Mouse (Mus musculus): ENCODE results near the gene Tut1.

DNA sequence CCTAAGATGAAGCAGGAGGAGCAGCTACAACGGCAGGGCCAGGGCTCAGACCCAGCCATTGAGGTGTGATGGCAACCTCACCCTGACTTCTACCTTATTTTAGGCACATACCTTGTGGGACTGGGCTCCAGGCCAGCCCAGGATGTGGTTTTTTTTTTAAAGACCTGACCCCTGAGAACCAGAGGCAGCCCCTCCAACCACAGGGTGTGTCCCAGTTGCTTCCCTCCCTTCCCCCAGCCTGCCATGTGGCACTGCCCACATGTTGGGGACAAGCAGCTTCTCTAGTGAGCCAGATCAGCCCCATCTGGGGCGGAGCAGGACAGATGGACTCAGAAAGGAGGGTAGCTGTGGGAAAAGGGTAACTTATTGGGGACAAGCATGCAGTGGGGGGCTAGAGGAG lies 26.9 kb upstream of the Tut1 start:
- TF ChIP-seq ZC3H11A (IDR thresholded peaks at IDR 0.05; ENCODE audit: borderline replicate concordance, low read depth, low read length) (no peak), HCFC1 (IDR thresholded peaks at IDR 0.05; ENCODE audit: borderline replicate concordance, insufficient read depth, low read length) (no peak), ZNF384 (IDR thresholded peaks at IDR 0.05; ENCODE audit: low read depth, low read length) (no peak), CHD2 (IDR thresholded peaks at IDR 0.05; ENCODE audit: low read depth, low read length) (no peak), MAFK (IDR thresholded peaks at IDR 0.05; ENCODE audit: insufficient read depth, low read depth, low read length) (no peak)
